Mouse (Mus musculus) liver, postnatal 0 days (tissue): Measurements from ENCODE around the gene Plekhg6.

ENCODE experiments used
- CTCF ChIP-seq: sonication (generic); IDR thresholded peaks from 2 replicates; pipeline ENCODE4 v1.5.1; 2016; ENCODE audit warnings: antibody characterized with exemption, low read depth
- EP300 ChIP-seq: IDR thresholded peaks from 2 replicates; pipeline ENCODE4 v1.6.1; 2016; ENCODE audit warnings: antibody characterized with exemption, low read depth, mild to moderate bottlenecking

DNA sequence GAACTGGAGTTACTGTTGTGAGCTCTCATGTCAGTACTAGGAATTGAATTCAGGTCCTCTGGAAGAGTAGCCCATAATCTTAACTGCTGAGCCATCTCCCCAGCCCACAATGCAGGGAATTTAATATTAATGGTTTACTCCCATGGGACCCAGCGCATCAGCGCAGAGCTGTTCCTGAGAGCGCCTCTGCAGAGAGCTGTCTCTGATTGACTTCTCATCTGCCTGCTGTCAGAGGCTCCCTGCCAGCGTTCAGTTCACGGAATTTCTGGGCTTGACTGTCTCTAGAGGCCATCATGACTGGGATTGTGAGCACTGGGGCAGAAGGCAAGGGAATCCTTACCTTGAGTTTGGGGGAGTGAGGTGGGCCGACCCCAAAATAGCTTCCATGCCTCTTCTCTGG lies 3.6 kb downstream of the Plekhg6 start:
- TF ChIP-seq CTCF (no peak), EP300 (no peak)
